Mouse (Mus musculus): Measurements from ENCODE around the gene Smarce1.
"Not testable (repeated sequence)": the region's sequence is repeated elsewhere in the genome, so short reads cannot be mapped to it uniquely, and the experiment has no call there.

The Smarce1 gene

GRCm38 (mm10) chr11:99230261-99231048, at the start of gene Smarce1:
Gene Smarce1 (minus strand): TSS chr11:99231017.
- DNase-seq (ENCODE audit: extremely low spot score): peak; percentile 88

- no peak for DNase-seq (ENCODE audit: extremely low spot score)
Observed at GRCm38 (mm10) chr11:99279986-99280385, 49.2 kb upstream of the Smarce1 start.

GRCm38 (mm10) chr11:99276786-99277185, 46.0 kb upstream of the Smarce1 start:
- no peak for DNase-seq (ENCODE audit: extremely low spot score)

- DNase-seq (ENCODE audit: extremely low spot score): no peak
Observed at GRCm38 (mm10) chr11:99275624-99276023, 44.8 kb upstream of the Smarce1 start.

GRCm38 (mm10) chr11:99272721-99273120, 41.9 kb upstream of the Smarce1 start:
- no peak for DNase-seq (ENCODE audit: extremely low spot score)

- DNase-seq (ENCODE audit: extremely low spot score): no peak
Observed at GRCm38 (mm10) chr11:99269192-99269591, 38.4 kb upstream of the Smarce1 start.

GRCm38 (mm10) chr11:99265796-99266195, 35.0 kb upstream of the Smarce1 start:
- DNase-seq (ENCODE audit: extremely low spot score): no peak

GRCm38 (mm10) chr11:99265220-99265619, 34.4 kb upstream of the Smarce1 start:
- DNase-seq (ENCODE audit: extremely low spot score): no peak

- DNase-seq (ENCODE audit: extremely low spot score): no peak
Observed at GRCm38 (mm10) chr11:99256213-99256612, 25.4 kb upstream of the Smarce1 start.

- DNase-seq (ENCODE audit: extremely low spot score): no peak
Observed at GRCm38 (mm10) chr11:99255316-99255715, 24.5 kb upstream of the Smarce1 start.

GRCm38 (mm10) chr11:99253893-99254292, 23.1 kb upstream of the Smarce1 start:
- no peak for DNase-seq (ENCODE audit: extremely low spot score)

GRCm38 (mm10) chr11:99252671-99253070, 21.9 kb upstream of the Smarce1 start:
- no peak for DNase-seq (ENCODE audit: extremely low spot score)

GRCm38 (mm10) chr11:99250666-99251065, 19.8 kb upstream of the Smarce1 start:
- no peak for DNase-seq (ENCODE audit: extremely low spot score)

GRCm38 (mm10) chr11:99250241-99250640, 19.4 kb upstream of the Smarce1 start:
- no peak for DNase-seq (ENCODE audit: extremely low spot score)

- DNase-seq (ENCODE audit: extremely low spot score): peak; percentile 15
Observed at GRCm38 (mm10) chr11:99249115-99249514, 18.3 kb upstream of the Smarce1 start.

- no peak for DNase-seq (ENCODE audit: extremely low spot score)
Observed at GRCm38 (mm10) chr11:99247916-99248315, 17.1 kb upstream of the Smarce1 start.

- not testable (repeated sequence) for DNase-seq (ENCODE audit: extremely low spot score)
Observed at GRCm38 (mm10) chr11:99244519-99244918, 13.7 kb upstream of the Smarce1 start.

- DNase-seq (ENCODE audit: extremely low spot score): peak; percentile 34
Observed at GRCm38 (mm10) chr11:99243820-99244374, 13.1 kb upstream of the Smarce1 start, which contains the start of gene Krt222. Gene Krt222 (minus strand): TSS chr11:99244085.

- no peak for DNase-seq (ENCODE audit: extremely low spot score)
Observed at GRCm38 (mm10) chr11:99243200-99243819, 12.5 kb upstream of the Smarce1 start.

GRCm38 (mm10) chr11:99242056-99242455, 11.2 kb upstream of the Smarce1 start:
- DNase-seq (ENCODE audit: extremely low spot score): no peak

GRCm38 (mm10) chr11:99238468-99238867, 7.7 kb upstream of the Smarce1 start:
- DNase-seq (ENCODE audit: extremely low spot score): no peak

GRCm38 (mm10) chr11:99231049-99231816, 416 bp upstream of the Smarce1 start:
- no peak for DNase-seq (ENCODE audit: extremely low spot score)
